Mouse (Mus musculus): ENCODE measurements around the gene Slc7a14. TPM values are rescaled to one million over a fixed set of nuclear protein-coding genes. Genes with fewer than 3 reads are reported as not detected.
"Not testable (repeated sequence)": the region's sequence is repeated elsewhere in the genome, so short reads cannot be mapped to it uniquely, and the experiment has no call there.

Gene Slc7a14
- polyA plus RNA-seq, 1 experiment, result not detected

DNA sequence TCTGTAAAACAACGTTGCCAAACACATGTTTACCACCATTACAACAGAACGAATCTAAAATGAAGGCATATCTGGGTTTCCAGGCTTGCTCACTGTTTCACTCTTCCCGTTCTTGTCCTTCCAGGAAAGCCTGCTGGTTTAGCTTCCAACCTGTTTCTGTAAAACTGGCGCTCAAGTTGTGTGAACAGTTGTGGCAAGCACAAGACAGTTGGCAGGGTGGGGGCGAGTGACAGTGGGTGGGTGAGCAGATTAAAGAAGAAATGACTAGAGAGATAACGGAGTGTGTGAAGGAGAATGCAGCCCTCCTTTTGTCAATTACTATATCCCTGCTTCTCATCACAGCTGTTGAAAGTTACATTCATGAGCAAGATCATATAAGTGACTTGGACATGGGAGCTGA, 2.2 kb downstream of the Slc7a14 start:
- no peak for TF ChIP-seq GATA1 (IDR thresholded peaks at IDR 0.05; ENCODE audit: low read length)
- TF ChIP-seq TAL1 (IDR thresholded peaks at IDR 0.05; ENCODE audit: low read length), result no peak
- H3K27me3 ChIP-seq (ENCODE audit: control insufficient read depth), result peaks cover 19% of the 10 kb centered on the region
- H3K9me3 ChIP-seq (ENCODE audit: control insufficient read depth, low read length), result no peaks in the 10 kb centered on the region

DNA sequence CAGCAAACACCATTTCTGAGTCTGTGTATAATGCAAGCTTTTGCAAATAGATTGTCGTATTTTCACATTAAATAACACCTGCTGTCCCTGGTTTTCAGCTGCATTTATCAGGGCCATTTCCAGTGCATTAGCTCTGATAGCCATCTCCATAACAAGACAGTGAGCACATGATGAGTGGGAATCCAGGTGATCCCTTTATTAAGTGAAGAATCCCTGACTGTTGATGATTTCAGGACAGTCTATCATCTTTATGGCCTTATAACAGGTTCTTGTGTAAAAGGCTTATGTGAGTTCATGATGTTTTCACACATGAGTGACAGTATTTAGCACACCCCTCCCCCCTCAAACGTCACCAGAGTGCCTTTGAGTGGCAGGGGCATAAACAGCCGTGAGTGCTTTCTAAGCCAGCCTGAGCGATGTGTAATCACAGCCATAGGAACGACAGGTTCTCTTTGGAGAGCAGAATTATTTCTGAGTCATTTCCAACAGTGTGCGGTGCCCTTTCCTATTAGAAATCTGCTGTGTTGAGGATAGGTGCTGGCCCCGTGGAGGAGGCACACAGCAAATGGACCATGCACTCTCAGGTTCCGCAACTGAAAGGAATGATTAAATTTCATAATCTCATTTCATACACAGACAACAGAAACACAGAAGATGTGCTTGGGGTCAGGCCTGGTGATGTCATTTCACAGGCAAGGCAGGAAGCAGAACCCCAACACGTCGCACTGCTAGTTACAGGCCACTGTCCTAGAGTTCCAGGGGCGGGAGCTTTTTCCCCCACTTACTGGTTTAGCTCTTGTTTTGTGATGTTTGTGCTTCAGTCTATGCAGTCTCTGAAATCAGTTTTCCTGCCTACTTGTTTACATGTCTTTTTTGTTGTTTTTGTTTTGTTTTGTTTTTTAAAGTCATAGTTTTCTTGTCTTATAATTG, 18.2 kb downstream of the Slc7a14 start:
- Histone ChIP-seq H3K4me3 (replicated peaks) (no peak overlapping the region), H3K4me1 (ENCODE audit: control insufficient read depth) (no peaks in the 10 kb centered on the region), H3K36me3 (ENCODE audit: control insufficient read depth) (no peaks in the 10 kb centered on the region), H3K27me3 (ENCODE audit: control insufficient read depth) (no peaks in the 10 kb centered on the region), H3K9me3 (ENCODE audit: control insufficient read depth, low read length) (peaks cover 8% of the 10 kb centered on the region)
- TF ChIP-seq GATA1 (IDR thresholded peaks at IDR 0.05; ENCODE audit: low read length) (no peak), TAL1 (IDR thresholded peaks at IDR 0.05; ENCODE audit: low read length) (no peak)

More for the DNA sequence above, 2.2 kb downstream of the Slc7a14 start:
- no peak overlapping the region for H3K4me3 ChIP-seq (replicated peaks)
- H3K36me3 ChIP-seq (ENCODE audit: control insufficient read depth), result no peaks in the 10 kb centered on the region
- H3K4me1 ChIP-seq (ENCODE audit: control insufficient read depth), result no peaks in the 10 kb centered on the region

DNA sequence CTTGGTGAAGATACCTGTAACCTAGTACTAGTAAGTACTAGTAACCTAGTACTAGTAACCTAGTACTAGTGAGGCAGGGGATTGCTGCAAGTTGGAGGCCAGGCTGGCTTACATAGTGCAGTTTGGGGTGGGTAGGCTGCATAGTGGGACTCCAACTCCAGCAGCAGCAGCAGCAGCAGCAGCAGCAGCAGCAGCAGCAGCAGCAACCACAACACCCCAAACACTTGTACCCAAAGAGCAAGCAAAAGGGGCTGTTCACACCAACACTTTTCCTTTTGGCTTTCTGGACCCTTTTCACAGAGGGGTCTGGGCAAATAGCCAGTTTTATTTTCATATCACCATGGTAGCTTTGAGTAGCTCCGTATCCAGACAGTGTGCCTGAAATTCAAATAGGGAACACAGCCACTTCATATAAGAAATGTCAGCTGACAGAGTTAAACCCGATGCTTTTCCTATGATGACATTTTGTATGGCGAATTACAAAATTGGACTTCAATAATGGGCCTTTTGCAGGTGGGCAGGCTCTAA, 22.7 kb downstream of the Slc7a14 start:
- TF ChIP-seq TAL1 (IDR thresholded peaks at IDR 0.05; ENCODE audit: low read length) (no peak), GATA1 (IDR thresholded peaks at IDR 0.05; ENCODE audit: low read length) (no peak)
- Histone ChIP-seq H3K4me3 (replicated peaks) (no peak overlapping the region), H3K4me1 (ENCODE audit: control insufficient read depth) (no peaks in the 10 kb centered on the region), H3K9me3 (ENCODE audit: control insufficient read depth, low read length) (no peaks in the 10 kb centered on the region), H3K27me3 (ENCODE audit: control insufficient read depth) (no peaks in the 10 kb centered on the region), H3K36me3 (ENCODE audit: control insufficient read depth) (no peaks in the 10 kb centered on the region)

DNA sequence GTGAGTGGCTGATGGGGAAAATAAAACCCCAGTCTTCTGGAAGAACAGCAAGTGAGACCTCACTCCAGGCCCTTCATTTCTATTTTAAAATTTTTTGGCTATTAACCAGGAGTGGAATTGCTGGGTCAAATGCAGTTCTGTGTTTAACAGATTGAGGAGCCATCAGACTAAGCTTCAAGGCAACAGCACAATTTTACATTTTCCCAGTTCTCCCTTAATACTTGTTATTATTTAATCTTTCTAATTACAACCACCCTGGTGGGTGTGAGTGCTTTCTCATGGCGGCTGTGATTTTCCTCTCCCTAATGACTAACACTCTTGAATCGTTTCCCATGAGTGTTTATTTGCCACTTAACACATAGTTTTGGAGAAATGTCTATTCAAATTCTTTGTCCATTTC, 29.1 kb downstream of the Slc7a14 start:
- Histone ChIP-seq H3K27me3 (ENCODE audit: control insufficient read depth) (no peaks in the 10 kb centered on the region), H3K4me3 (replicated peaks) (no peak overlapping the region), H3K9me3 (ENCODE audit: control insufficient read depth, low read length) (no peaks in the 10 kb centered on the region), H3K4me1 (ENCODE audit: control insufficient read depth) (no peaks in the 10 kb centered on the region), H3K36me3 (ENCODE audit: control insufficient read depth) (no peaks in the 10 kb centered on the region)
- TF ChIP-seq TAL1 (IDR thresholded peaks at IDR 0.05; ENCODE audit: low read length) (no peak), GATA1 (IDR thresholded peaks at IDR 0.05; ENCODE audit: low read length) (no peak)

DNA sequence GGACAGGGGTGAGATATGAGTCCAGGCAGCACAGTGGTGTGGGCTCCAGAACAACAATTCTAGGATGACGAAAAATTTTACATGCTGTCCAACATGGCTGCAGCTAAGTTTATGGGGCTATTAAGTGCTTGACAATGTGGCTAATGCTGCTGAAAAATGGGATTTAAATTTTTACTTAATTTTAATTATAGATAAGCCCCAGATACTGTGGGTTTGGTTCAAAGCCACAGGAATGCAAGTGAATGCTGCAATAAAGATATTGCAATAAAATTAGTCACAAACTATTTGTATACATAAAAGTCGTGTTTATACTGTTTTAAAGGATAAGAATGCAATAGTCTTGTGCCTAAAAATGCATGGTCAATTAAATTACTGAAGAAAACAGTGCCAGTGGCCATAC, 35.3 kb downstream of the Slc7a14 start:
- H3K36me3 ChIP-seq (ENCODE audit: control insufficient read depth), result no peaks in the 10 kb centered on the region
- H3K4me3 ChIP-seq (replicated peaks), result no peak overlapping the region
- TF ChIP-seq GATA1 (IDR thresholded peaks at IDR 0.05; ENCODE audit: low read length) (no peak), TAL1 (IDR thresholded peaks at IDR 0.05; ENCODE audit: low read length) (no peak)
- H3K9me3 ChIP-seq (ENCODE audit: control insufficient read depth, low read length), result peaks cover 3% of the 10 kb centered on the region
- no peaks in the 10 kb centered on the region for H3K4me1 ChIP-seq (ENCODE audit: control insufficient read depth)
- no peaks in the 10 kb centered on the region for H3K27me3 ChIP-seq (ENCODE audit: control insufficient read depth)

GRCm38 (mm10) chr3:31273247-31273646, 36.9 kb downstream of the Slc7a14 start:
- H3K27me3 ChIP-seq (ENCODE audit: control insufficient read depth); H3K9me3 ChIP-seq (ENCODE audit: control insufficient read depth, low read length); H3K4me1 ChIP-seq (ENCODE audit: control insufficient read depth); H3K36me3 ChIP-seq (ENCODE audit: control insufficient read depth); H3K4me3 ChIP-seq (replicated peaks): not testable (repeated sequence)

GRCm38 (mm10) chr3:31272635-31273034, 37.5 kb downstream of the Slc7a14 start:
- Histone ChIP-seq H3K27me3 (ENCODE audit: control insufficient read depth) (no peaks in the 10 kb centered on the region), H3K36me3 (ENCODE audit: control insufficient read depth) (no peaks in the 10 kb centered on the region), H3K9me3 (ENCODE audit: control insufficient read depth, low read length) (peaks cover 3% of the 10 kb centered on the region), H3K4me1 (ENCODE audit: control insufficient read depth) (no peaks in the 10 kb centered on the region), H3K4me3 (replicated peaks) (no peak overlapping the region)
- TF ChIP-seq GATA1 (IDR thresholded peaks at IDR 0.05; ENCODE audit: low read length) (no peak), TAL1 (IDR thresholded peaks at IDR 0.05; ENCODE audit: low read length) (no peak)

DNA sequence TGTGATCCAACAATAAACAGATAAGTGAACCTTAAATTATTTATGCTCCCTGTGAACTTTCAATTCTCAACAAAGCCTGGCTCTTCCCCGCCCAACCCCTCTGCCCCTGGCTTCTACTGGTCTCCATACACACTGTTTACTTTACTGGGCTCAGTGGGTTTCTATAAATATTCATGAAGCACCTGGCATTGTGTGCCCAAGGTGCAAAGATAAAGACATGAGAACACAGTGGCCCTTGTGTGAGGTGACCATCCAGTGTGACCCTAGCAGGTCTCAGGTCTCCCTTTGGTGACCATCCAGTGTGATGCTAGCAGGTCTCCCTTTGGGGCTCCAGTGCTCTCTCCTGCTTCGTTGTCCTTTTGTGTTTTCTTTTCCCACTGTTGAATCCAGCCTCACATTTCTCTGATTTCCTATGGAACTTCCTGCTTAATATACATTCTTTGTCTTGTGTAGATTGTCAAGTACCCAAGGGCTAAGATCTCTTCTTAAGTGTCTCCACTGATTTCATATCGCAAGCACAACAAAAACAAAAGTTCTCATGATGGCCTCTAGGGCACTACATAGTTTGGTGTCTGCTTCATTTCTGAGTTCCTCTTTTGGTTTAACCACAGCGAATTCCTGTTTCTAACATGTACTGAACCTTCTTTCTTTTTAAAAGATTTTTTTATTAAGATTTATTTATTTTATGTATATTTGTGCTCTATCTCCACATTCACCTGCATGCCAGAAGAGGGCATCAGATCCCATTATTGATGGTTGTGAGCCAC, 40.4 kb downstream of the Slc7a14 start:
- Histone ChIP-seq H3K9me3 (ENCODE audit: control insufficient read depth, low read length) (no peaks in the 10 kb centered on the region), H3K4me3 (replicated peaks) (no peak overlapping the region), H3K27me3 (ENCODE audit: control insufficient read depth) (no peaks in the 10 kb centered on the region), H3K4me1 (ENCODE audit: control insufficient read depth) (no peaks in the 10 kb centered on the region), H3K36me3 (ENCODE audit: control insufficient read depth) (no peaks in the 10 kb centered on the region)
- TF ChIP-seq GATA1 (IDR thresholded peaks at IDR 0.05; ENCODE audit: low read length) (no peak), TAL1 (IDR thresholded peaks at IDR 0.05; ENCODE audit: low read length) (no peak)

DNA sequence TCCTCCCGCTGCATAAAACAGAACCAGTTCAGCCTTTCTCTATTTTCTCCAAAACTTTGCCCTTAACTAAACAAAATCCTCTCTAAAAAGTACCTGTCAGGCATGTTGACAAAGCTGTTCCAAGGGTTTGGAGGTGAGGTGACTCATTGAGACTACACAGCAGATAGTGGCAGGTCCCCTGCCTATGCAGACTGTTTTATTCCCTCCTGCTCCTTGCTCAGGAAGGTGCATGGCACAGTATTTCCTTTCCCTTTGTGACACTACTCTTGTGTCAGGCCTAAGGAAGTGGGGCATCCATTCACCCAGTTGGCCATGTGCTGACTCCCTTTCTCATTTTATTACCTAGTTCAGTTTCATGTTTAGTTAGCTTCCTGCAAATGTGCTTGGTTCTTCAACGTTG, 42.3 kb downstream of the Slc7a14 start:
- H3K4me3 ChIP-seq (replicated peaks), result no peak overlapping the region
- TF ChIP-seq GATA1 (IDR thresholded peaks at IDR 0.05; ENCODE audit: low read length), result no peak
- TF ChIP-seq TAL1 (IDR thresholded peaks at IDR 0.05; ENCODE audit: low read length), result no peak
- H3K4me1 ChIP-seq (ENCODE audit: control insufficient read depth), result no peaks in the 10 kb centered on the region
- H3K9me3 ChIP-seq (ENCODE audit: control insufficient read depth, low read length), result no peaks in the 10 kb centered on the region
- H3K36me3 ChIP-seq (ENCODE audit: control insufficient read depth), result no peaks in the 10 kb centered on the region
- no peaks in the 10 kb centered on the region for H3K27me3 ChIP-seq (ENCODE audit: control insufficient read depth)

Data from erythroblast, embryonic 14.5 days (primary cell).